Mouse (Mus musculus) skeletal muscle tissue, adult 2 months (tissue): Measurements from ENCODE around the gene Btbd11.
"Not testable (repeated sequence)": the region's sequence is repeated elsewhere in the genome, so short reads cannot be mapped to it uniquely, and the experiment has no call there.

Experiments
- DNase-seq: peaks from one replicate; pipeline ENCODE4 v3.0.0-alpha.2; 2012; ENCODE audit warnings: low read depth, low spot score

Gene Btbd11

GRCm38 (mm10) chr10:85651706-85652105 lies 265.1 kb downstream of the Btbd11 start:
- peak; percentile 20 for DNase-seq

- peak; percentile 7 for DNase-seq
These were observed 269.3 kb downstream of the Btbd11 start for GRCm38 (mm10) chr10:85655881-85656280.

- DNase-seq = no peak
These were observed 271.3 kb downstream of the Btbd11 start for GRCm38 (mm10) chr10:85657886-85658285.

GRCm38 (mm10) chr10:85673512-85673921 lies 286.9 kb downstream of the Btbd11 start:
- DNase-seq = no peak

- no peak for DNase-seq
These were observed 292.0 kb downstream of the Btbd11 start for GRCm38 (mm10) chr10:85678635-85679034.

- DNase-seq = no peak
These were observed 295.8 kb downstream of the Btbd11 start for GRCm38 (mm10) chr10:85682446-85682845.

- not testable (repeated sequence) for DNase-seq
These were observed 307.8 kb downstream of the Btbd11 start for GRCm38 (mm10) chr10:85694429-85694828.

GRCm38 (mm10) chr10:85699721-85700120 lies 313.1 kb downstream of the Btbd11 start:
- DNase-seq = no peak

- not testable (repeated sequence) for DNase-seq
These were observed 323.2 kb downstream of the Btbd11 start for GRCm38 (mm10) chr10:85709790-85710189.
